Mouse (Mus musculus): ENCODE data around the gene Rbm28. TPM values are rescaled to one million over a fixed set of nuclear protein-coding genes. Genes with fewer than 3 reads are reported as not detected.

Rbm28 gene
- polyA plus RNA-seq, 1 experiment from 2014 or later: 47.4 TPM

- peaks cover 4% of the 10 kb centered on the region; the same call in 1 of the 2 replicates for H3K27me3 ChIP-seq
- no peaks in the 10 kb centered on the region for H3K36me3 ChIP-seq
- H3K9ac ChIP-seq: no peak overlapping the region
- H3K4me2 ChIP-seq: no peak overlapping the region
- no peak overlapping the region for H3K4me3 ChIP-seq
- ATAC-seq (ENCODE audit: insufficient number of reproducible peaks, insufficient read depth, low FRiP score, low TSS enrichment, low read depth): no peak
- H3K27ac ChIP-seq: no peak overlapping the region
- H3K4me1 ChIP-seq: no peaks in the 10 kb centered on the region
- H3K9me3 ChIP-seq: no peaks in the 10 kb centered on the region
- WGBS: 48% methylated on average over 1 of the region's 1 CpGs
These were observed 23.1 kb upstream of the Rbm28 start for GRCm38 (mm10) chr6:29187936-29188335.

GRCm38 (mm10) chr6:29179843-29180242 lies 15.0 kb upstream of the Rbm28 start:
- H3K27me3 ChIP-seq: peaks cover 61% of the 10 kb centered on the region

GRCm38 (mm10) chr6:29178888-29179658 lies 14.3 kb upstream of the Rbm28 start, which contains the start of gene Prrt4:
Prrt4 (minus strand) TSS chr6:29179584.
- under 1% methylated on average over 79 of the region's 79 CpGs for WGBS
- Histone ChIP-seq H3K9me3 (no peaks in the 10 kb centered on the region), H3K27me3 (peaks cover 69% of the 10 kb centered on the region), H3K4me3 (peak within 1 kb of the TSS; percentile 50), H3K36me3 (no peaks in the 10 kb centered on the region), H3K27ac (peak within 1 kb of the TSS; percentile 11; the same call in 1 of the 2 replicates), H3K9ac (peak within 1 kb of the TSS; percentile 77), H3K4me1 (peaks cover 8% of the 10 kb centered on the region), H3K4me2 (peak within 1 kb of the TSS; percentile 94)
- peak; percentile 66 for ATAC-seq (ENCODE audit: insufficient number of reproducible peaks, insufficient read depth, low FRiP score, low TSS enrichment, low read depth)

More at GRCm38 (mm10) chr6:29179843-29180242, 15.0 kb upstream of the Rbm28 start:
- Histone ChIP-seq H3K4me1 (peaks cover 8% of the 10 kb centered on the region), H3K4me2 (peak overlapping the region; percentile 94), H3K27ac (no peak overlapping the region), H3K9me3 (no peaks in the 10 kb centered on the region), H3K36me3 (no peaks in the 10 kb centered on the region), H3K9ac (peak overlapping the region; percentile 77), H3K4me3 (peak overlapping the region; percentile 50)
- 52% methylated on average over 8 of the region's 8 CpGs for WGBS
- no peak for ATAC-seq (ENCODE audit: insufficient number of reproducible peaks, insufficient read depth, low FRiP score, low TSS enrichment, low read depth)

GRCm38 (mm10) chr6:29177901-29178879 lies 13.4 kb upstream of the Rbm28 start:
- Histone ChIP-seq H3K36me3 (no peaks in the 10 kb centered on the region), H3K27me3 (peaks cover 77% of the 10 kb centered on the region), H3K9me3 (no peaks in the 10 kb centered on the region), H3K9ac (peak overlapping the region; percentile 77), H3K4me1 (peaks cover 8% of the 10 kb centered on the region), H3K4me2 (peak overlapping the region; percentile 94), H3K27ac (no peak overlapping the region), H3K4me3 (peak overlapping the region; percentile 50)
- 17% methylated on average over 16 of the region's 17 CpGs for WGBS
- peak; percentile 44; the same call in 1 of the 2 replicates for ATAC-seq (ENCODE audit: insufficient number of reproducible peaks, insufficient read depth, low FRiP score, low TSS enrichment, low read depth)

- peaks cover 22% of the 10 kb centered on the region for H3K4me1 ChIP-seq
- H3K9ac ChIP-seq: no peak overlapping the region
- peaks cover 86% of the 10 kb centered on the region for H3K27me3 ChIP-seq
- H3K9me3 ChIP-seq: no peaks in the 10 kb centered on the region
- H3K27ac ChIP-seq: no peak overlapping the region
- no peak overlapping the region for H3K4me3 ChIP-seq
- 66% methylated on average over 3 of the region's 3 CpGs for WGBS
- no peaks in the 10 kb centered on the region for H3K36me3 ChIP-seq
- no peak overlapping the region for H3K4me2 ChIP-seq
- ATAC-seq (ENCODE audit: insufficient number of reproducible peaks, insufficient read depth, low FRiP score, low TSS enrichment, low read depth): no peak
These were observed 10.3 kb upstream of the Rbm28 start for GRCm38 (mm10) chr6:29175113-29175512.

GRCm38 (mm10) chr6:29174368-29174767 lies 9.6 kb upstream of the Rbm28 start:
- Histone ChIP-seq H3K27me3 (peaks cover 89% of the 10 kb centered on the region), H3K4me1 (peaks cover 27% of the 10 kb centered on the region), H3K9me3 (no peaks in the 10 kb centered on the region), H3K36me3 (no peaks in the 10 kb centered on the region), H3K4me3 (no peak overlapping the region), H3K27ac (no peak overlapping the region), H3K9ac (no peak overlapping the region), H3K4me2 (no peak overlapping the region)
- 13% methylated on average over 7 of the region's 7 CpGs for WGBS
- ATAC-seq (ENCODE audit: insufficient number of reproducible peaks, insufficient read depth, low FRiP score, low TSS enrichment, low read depth): no peak

- Histone ChIP-seq H3K27ac (no peak overlapping the region), H3K9me3 (no peaks in the 10 kb centered on the region), H3K9ac (peak overlapping the region; percentile 74), H3K4me1 (peaks cover 20% of the 10 kb centered on the region), H3K36me3 (no peaks in the 10 kb centered on the region), H3K4me3 (peak overlapping the region; percentile 59), H3K27me3 (peaks cover 95% of the 10 kb centered on the region), H3K4me2 (peak overlapping the region; percentile 100)
- WGBS: under 1% methylated on average over 31 of the region's 40 CpGs
- ATAC-seq (ENCODE audit: insufficient number of reproducible peaks, insufficient read depth, low FRiP score, low TSS enrichment, low read depth): peak; percentile 49; the same call in 1 of the 2 replicates
These were observed 6.2 kb upstream of the Rbm28 start for GRCm38 (mm10) chr6:29170952-29171388.

GRCm38 (mm10) chr6:29170063-29170921 lies 5.5 kb upstream of the Rbm28 start:
- Histone ChIP-seq H3K4me2 (peak overlapping the region; percentile 100), H3K36me3 (no peaks in the 10 kb centered on the region), H3K4me1 (peaks cover 20% of the 10 kb centered on the region), H3K9ac (peak overlapping the region; percentile 74), H3K9me3 (no peaks in the 10 kb centered on the region), H3K4me3 (peak overlapping the region; percentile 59), H3K27me3 (peaks cover 88% of the 10 kb centered on the region), H3K27ac (no peak overlapping the region)
- under 1% methylated on average over 58 of the region's 63 CpGs for WGBS
- peak; percentile 43; the same call in 1 of the 2 replicates for ATAC-seq (ENCODE audit: insufficient number of reproducible peaks, insufficient read depth, low FRiP score, low TSS enrichment, low read depth)

- peaks cover 20% of the 10 kb centered on the region for H3K4me1 ChIP-seq
- no peak for ATAC-seq (ENCODE audit: insufficient number of reproducible peaks, insufficient read depth, low FRiP score, low TSS enrichment, low read depth)
- H3K4me3 ChIP-seq: peak overlapping the region; percentile 59
- no peak overlapping the region for H3K27ac ChIP-seq
- WGBS: 5% methylated on average over 12 of the region's 12 CpGs
- H3K9me3 ChIP-seq: no peaks in the 10 kb centered on the region
- H3K36me3 ChIP-seq: no peaks in the 10 kb centered on the region
- H3K9ac ChIP-seq: peak overlapping the region; percentile 74; the same call in 1 of the 2 replicates
- peak overlapping the region; percentile 100 for H3K4me2 ChIP-seq
- H3K27me3 ChIP-seq: peaks cover 83% of the 10 kb centered on the region
These were observed 4.9 kb upstream of the Rbm28 start for GRCm38 (mm10) chr6:29169675-29170062.

- no peak for ATAC-seq (ENCODE audit: insufficient number of reproducible peaks, insufficient read depth, low FRiP score, low TSS enrichment, low read depth)
- WGBS: 51% methylated on average over 2 of the region's 2 CpGs
- Histone ChIP-seq H3K27me3 (peaks cover 75% of the 10 kb centered on the region), H3K4me2 (no peak overlapping the region), H3K27ac (no peak overlapping the region), H3K36me3 (no peaks in the 10 kb centered on the region), H3K4me3 (no peak overlapping the region), H3K4me1 (peaks cover 21% of the 10 kb centered on the region), H3K9ac (no peak overlapping the region), H3K9me3 (no peaks in the 10 kb centered on the region)
These were observed 4.1 kb upstream of the Rbm28 start for GRCm38 (mm10) chr6:29168871-29169270.
